In genomic region chr3:39069011-39069410, GRCm38 (mm10) we compare ENCODE assay signal across 12 mouse cellular contexts.
DNase-seq lines count a peak whose midpoint lies in the region.
"Had no signal": no experiment of that assay in that cellular context is flagged by ENCODE, and none has a peak within 500 bp of the region (broad histone marks: within the 10 kb centered on the region; RNA-seq: fewer than 3 reads in every experiment).

No protein-coding gene starts in this region.

- peak; percentile 22 to 78 for DNase-seq in layer of hippocampus, adult 18-20 months (ENCODE audit: low spot score in 2 of 2)
- no peak for DNase-seq in layer of hippocampus, postnatal 25 days (ENCODE audit: extremely low spot score in 1 of 2, low spot score in 1 of 2)
- peak; percentile 14 for DNase-seq in fat pad, adult 2 months (ENCODE audit: extremely low read depth, low read depth, low spot score)
- peak; percentile 77 for DNase-seq in layer of hippocampus, adult 9-11 months
- no peak for DNase-seq in embryo, embryonic 10.5 days (ENCODE audit: low spot score)
- DNase-seq in adrenal gland, postnatal 10 days = no peak
- DNase-seq: adrenal gland, postnatal 25 days; cerebellum, adult 2 months; cerebellum, postnatal 25 days; gastrocnemius, postnatal 10 days; heart, adult 2 months; heart, postnatal 14 days had no signal

Comparison
In these comparisons a context has a peak if more than half of its experiments do, and no peak if none do; other contexts are left out.
1. DNase-seq: peak in layer of hippocampus, adult 18-20 months (2 of 2), fat pad, adult 2 months (single experiment) and layer of hippocampus, adult 9-11 months (single experiment); none in layer of hippocampus, postnatal 25 days (0 of 2), embryo, embryonic 10.5 days (single experiment) and adrenal gland, postnatal 10 days (single experiment).